Mouse (Mus musculus) ovary, postnatal 14 days (tissue): Measurements from ENCODE around the gene A530016L24Rik.

ENCODE experiments used
- DNase-seq: peaks from one replicate; pipeline ENCODE4 v3.0.0; 2022; ENCODE audit warnings: low spot score

A530016L24Rik gene

GRCm38 (mm10) chr12:112503003-112503771 is 13.9 kb downstream of the A530016L24Rik start:
- DNase-seq = no peak

GRCm38 (mm10) chr12:112506267-112506666 is 17.0 kb downstream of the A530016L24Rik start:
- DNase-seq = no peak

- DNase-seq = no peak
Measured at GRCm38 (mm10) chr12:112507264-112507663, 18.0 kb downstream of the A530016L24Rik start.

GRCm38 (mm10) chr12:112507984-112508383 is 18.7 kb downstream of the A530016L24Rik start:
- no peak for DNase-seq

- no peak for DNase-seq
Measured at GRCm38 (mm10) chr12:112510365-112510732, 21.1 kb downstream of the A530016L24Rik start.

- DNase-seq = peak; percentile 52
Measured at GRCm38 (mm10) chr12:112510733-112511372, 21.6 kb downstream of the A530016L24Rik start.

GRCm38 (mm10) chr12:112514897-112515296 is 25.6 kb downstream of the A530016L24Rik start:
- no peak for DNase-seq

- DNase-seq = no peak
Measured at GRCm38 (mm10) chr12:112516697-112517337, 27.6 kb downstream of the A530016L24Rik start, which contains the start of gene Tmem179. Tmem179 (minus strand) TSS chr12:112516747.

GRCm38 (mm10) chr12:112518105-112518504 is 28.9 kb downstream of the A530016L24Rik start:
- no peak for DNase-seq

- DNase-seq = no peak
Measured at GRCm38 (mm10) chr12:112533758-112534157, 44.5 kb downstream of the A530016L24Rik start.

GRCm38 (mm10) chr12:112537233-112537632 is 48.0 kb downstream of the A530016L24Rik start:
- DNase-seq = no peak

- DNase-seq = no peak
Measured at GRCm38 (mm10) chr12:112538356-112538755, 49.1 kb downstream of the A530016L24Rik start.

GRCm38 (mm10) chr12:112539466-112539965 is 50.3 kb downstream of the A530016L24Rik start:
- no peak for DNase-seq

- DNase-seq = no peak
Measured at GRCm38 (mm10) chr12:112540321-112540720, 51.1 kb downstream of the A530016L24Rik start.

- no peak for DNase-seq
Measured at GRCm38 (mm10) chr12:112541483-112542091, 52.3 kb downstream of the A530016L24Rik start.

GRCm38 (mm10) chr12:112542257-112542919 is 53.1 kb downstream of the A530016L24Rik start:
- DNase-seq = no peak

- peak; percentile 85 for DNase-seq
Measured at GRCm38 (mm10) chr12:112542920-112543300, 53.7 kb downstream of the A530016L24Rik start.

- DNase-seq = no peak
Measured at GRCm38 (mm10) chr12:112543941-112544340, 54.7 kb downstream of the A530016L24Rik start.

- no peak for DNase-seq
Measured at GRCm38 (mm10) chr12:112544946-112545701, 55.9 kb downstream of the A530016L24Rik start.

GRCm38 (mm10) chr12:112546110-112546509 is 56.9 kb downstream of the A530016L24Rik start:
- no peak for DNase-seq

- DNase-seq = no peak
Measured at GRCm38 (mm10) chr12:112549287-112549686, 60.0 kb downstream of the A530016L24Rik start.
